Mouse (Mus musculus) kidney, adult 2 months (tissue): ENCODE measurements around the gene Nfkbil1.

Experiments
- CTCF ChIP-seq: fragments of 200-500 bp; conservative IDR thresholded peaks from 2 replicates; pipeline ENCODE4 v1.5.1; 2011; ENCODE audit warnings: low read depth, mild to moderate bottlenecking, control low read depth, low read length, moderate library complexity, mixed read lengths; ENCODE audit not compliant: insufficient read depth, insufficient read length
- POLR2A ChIP-seq: fragments of 200-500 bp; IDR thresholded peaks from one replicate; pipeline ENCODE4 v1.6.1; 2011; ENCODE audit warnings: low read depth, low read length, control low read depth

GRCm38 (mm10) chr17:35193881-35194843 lies 41.4 kb downstream of the Nfkbil1 start, which contains the start of gene Ltb:
- TF ChIP-seq POLR2A (no peak), CTCF (no peak)
